Mouse (Mus musculus) MEL (cell line): ENCODE results near the gene Triobp.

Source experiments
- CHD2 ChIP-seq: IDR thresholded peaks from 2 replicates; pipeline ENCODE4 v1.6.1; 2011; ENCODE audit warnings: low read length, improper control_type of control experiment
- CTCF ChIP-seq, 3 experiments: IDR thresholded peaks in 2 of 3; conservative IDR thresholded peaks in 1 of 3; 2 replicates each; pipeline ENCODE4 v1.5.1; 2011 to 2012; ENCODE audit warnings: low read length in 3 of 3, low read depth in 2 of 3, mild to moderate bottlenecking in 2 of 3, improper control_type of control experiment in 1 of 3, inconsistent platforms in 1 of 3, mixed read lengths in 1 of 3, moderate library complexity in 1 of 3; ENCODE audit not compliant: control insufficient read depth in 1 of 3, insufficient read depth in 1 of 3, poor library complexity in 1 of 3, severe bottlenecking in 1 of 3
- EP300 ChIP-seq, 2 experiments: IDR thresholded peaks; 2 replicates each; pipeline ENCODE4 v1.6.1; 2011; ENCODE audit warnings: improper control_type of control experiment in 2 of 2, low read length in 2 of 2, low read depth in 1 of 2, mild to moderate bottlenecking in 1 of 2
- ETS1 ChIP-seq: IDR thresholded peaks from 2 replicates; pipeline ENCODE4 v1.6.1; 2012; ENCODE audit warnings: low read depth, mild to moderate bottlenecking, inconsistent platforms, low read length, improper control_type of control experiment, moderate library complexity
- MAX ChIP-seq: IDR thresholded peaks from 2 replicates; pipeline ENCODE4 v1.6.1; 2011; ENCODE audit warnings: low read length, improper control_type of control experiment
- MEF2A ChIP-seq: IDR thresholded peaks from 2 replicates; pipeline ENCODE4 v1.6.1; 2014; ENCODE audit warnings: low read depth, mild to moderate bottlenecking, inconsistent platforms, low read length, improper control_type of control experiment; ENCODE audit not compliant: poor library complexity, insufficient replicate concordance, severe bottlenecking; ENCODE audit errors: extremely low read depth
- NRF1 ChIP-seq: IDR thresholded peaks from 2 replicates; pipeline ENCODE4 v1.6.1; 2014; ENCODE audit warnings: low read depth, mild to moderate bottlenecking, inconsistent platforms, low read length, improper control_type of control experiment, moderate library complexity; ENCODE audit not compliant: poor library complexity, insufficient read depth, severe bottlenecking
- POLR2A ChIP-seq, 2 experiments: IDR thresholded peaks; 2 replicates each; pipeline ENCODE4 v1.6.1; 2011 to 2012; ENCODE audit warnings: low read length in 2 of 2, mild to moderate bottlenecking in 2 of 2, control low read depth in 1 of 2, improper control_type of control experiment in 1 of 2, low read depth in 1 of 2, moderate library complexity in 1 of 2; ENCODE audit not compliant: control insufficient read depth in 1 of 2, insufficient read depth in 1 of 2, poor library complexity in 1 of 2
- SIN3A ChIP-seq: IDR thresholded peaks from 2 replicates; pipeline ENCODE4 v1.6.1; 2012; ENCODE audit warnings: low read length, improper control_type of control experiment, inconsistent platforms
- USF1 ChIP-seq: IDR thresholded peaks from 2 replicates; pipeline ENCODE4 v1.6.1; 2014; ENCODE audit warnings: low read depth, mild to moderate bottlenecking, inconsistent platforms, low read length, improper control_type of control experiment, moderate library complexity

GRCm38 (mm10) chr15:78926021-78926919 lies 21.3 kb upstream of the Triobp start, which contains the start of gene Lgals1:
- TF ChIP-seq NRF1 (no peak), MAX (no peak), POLR2A (IDR thresholded peaks at IDR 0.05; ENCODE audit: control insufficient read depth in 1 of 2, insufficient read depth in 1 of 2, low read depth in 1 of 2, low read length in 2 of 2, poor library complexity in 1 of 2) (peak; percentile 56 to 100; a peak in 3 of 4 replicates), CTCF (IDR thresholded peaks at IDR 0.05 in 2 of 3, conservative IDR thresholded peaks at IDR 0.05 in 1 of 3; ENCODE audit: control insufficient read depth in 1 of 3, insufficient read depth in 1 of 3, low read depth in 2 of 3, low read length in 3 of 3, poor library complexity in 1 of 3, severe bottlenecking in 1 of 3) (no peak), EP300 (IDR thresholded peaks at IDR 0.05; ENCODE audit: low read depth in 1 of 2, low read length in 2 of 2) (peak in 1 of 2 experiments; percentile 34; a peak in 2 of 4 replicates), MEF2A (no peak), ETS1 (no peak), USF1 (no peak), CHD2 (no peak), SIN3A (no peak; the same call in none of the 2 replicates)
